Mouse (Mus musculus): ENCODE measurements at regions not wholly inside any gene's neighbourhood (a gene's known extent, or its start where the extent isn't known, plus 50 kb on each side); places are given as distances from the start of the nearest gene placed in this dataset.

DNA sequence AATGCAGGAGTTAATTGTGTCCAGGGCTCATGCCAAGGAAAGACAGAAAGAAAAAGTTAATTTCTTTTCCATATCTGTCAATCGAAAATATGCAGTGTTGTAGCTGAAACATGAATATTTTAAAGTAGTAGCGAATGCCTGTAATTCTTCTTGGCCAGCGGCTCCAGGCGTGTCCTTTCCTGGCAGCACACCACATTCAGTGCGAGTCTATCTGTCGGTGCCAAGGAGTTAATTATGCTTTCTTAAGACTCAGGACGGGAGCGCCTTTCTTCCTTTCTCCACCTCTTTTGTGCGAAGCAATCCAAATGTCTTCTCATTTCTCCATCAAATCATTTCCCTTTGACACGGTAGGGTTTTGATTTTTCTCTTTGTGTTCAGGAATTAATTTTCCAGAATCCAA lies 226.5 kb upstream of the Nrip1 start:
- in situ Hi-C loops (cut with MboI, MseI), result no loop called here

DNA sequence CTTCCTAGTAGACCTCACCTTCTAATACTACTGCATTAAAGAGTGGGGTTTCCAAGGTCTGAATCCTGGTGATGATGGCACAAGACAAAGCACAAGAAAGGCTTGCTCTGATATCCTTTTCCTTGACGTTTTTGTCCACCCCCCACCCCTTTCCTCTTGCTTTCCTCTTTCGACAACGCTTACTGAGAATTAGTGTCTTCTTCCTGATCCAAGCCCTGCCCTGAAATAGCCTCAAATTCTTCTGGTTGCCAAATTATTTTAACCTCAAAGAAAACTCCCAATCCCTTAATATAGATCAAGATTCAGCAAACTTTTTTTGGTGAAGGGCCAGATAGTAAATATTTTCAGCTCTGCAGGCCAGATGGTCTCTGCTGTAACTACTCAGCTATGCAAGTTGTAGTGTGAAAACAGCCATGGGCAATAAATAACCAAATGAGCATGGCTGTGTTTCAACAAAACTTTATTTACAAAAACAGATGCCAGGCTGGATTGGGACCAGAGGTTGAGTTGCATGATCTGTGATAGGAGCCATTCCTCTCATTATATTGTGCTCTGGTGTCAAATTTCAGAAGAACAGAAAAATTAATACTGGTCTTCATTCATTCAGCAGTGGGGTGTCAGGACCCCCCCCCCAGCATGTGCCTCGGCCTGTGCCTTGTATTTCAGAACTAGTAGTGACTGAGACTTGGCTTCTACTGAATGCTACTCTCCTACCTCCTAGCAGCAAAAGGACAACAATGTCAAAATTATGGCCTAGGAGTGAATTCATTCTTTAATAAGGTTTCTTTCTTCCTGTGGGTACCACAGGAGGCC lies 218.5 kb upstream of the Nrip1 start:
- in situ Hi-C loops (cut with MboI, MseI), result no loop called here

DNA sequence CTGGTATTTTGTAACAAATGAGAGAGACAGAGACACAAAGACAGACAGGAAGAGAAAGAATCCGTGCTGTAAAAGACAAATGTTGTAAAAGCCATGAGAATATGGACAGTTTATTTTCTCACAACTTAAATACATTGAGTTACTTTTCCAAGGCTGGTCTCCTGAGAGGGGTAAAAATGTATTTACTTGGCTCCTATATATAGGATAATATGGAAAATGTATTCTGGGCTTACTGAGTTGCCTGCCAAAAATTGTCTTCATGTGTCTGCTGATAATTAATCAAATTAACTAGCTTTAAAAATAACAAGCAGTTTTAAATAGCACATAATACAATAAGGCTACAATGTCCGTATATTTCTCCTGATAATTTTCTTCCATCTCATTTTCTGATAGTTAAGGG lies 216.2 kb upstream of the Nrip1 start:
- in situ Hi-C loops (cut with MboI, MseI), result no loop called here

DNA sequence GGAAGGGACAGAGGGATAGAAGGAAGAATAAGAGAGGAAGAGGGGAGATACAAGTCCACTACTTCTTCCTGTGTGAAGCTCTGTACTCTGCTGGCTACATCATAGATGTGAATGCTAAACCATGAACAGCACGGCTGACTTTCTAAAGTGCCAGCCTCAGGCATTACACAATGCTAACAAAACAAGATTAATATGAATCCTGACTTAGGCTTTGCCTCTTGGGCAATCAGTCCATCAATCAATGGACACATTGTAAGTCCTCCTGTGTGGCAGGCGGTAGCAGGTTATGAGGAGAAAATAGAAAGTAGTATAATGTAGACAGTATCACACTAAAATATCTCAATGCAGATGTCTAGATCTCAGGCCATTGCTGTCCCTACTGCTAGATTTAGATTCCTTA lies 203.6 kb upstream of the Nrip1 start:
- in situ Hi-C loops (cut with MboI, MseI), result no loop called here

- in situ Hi-C loops (cut with MboI, MseI), result no loop called here
Observed at GRCm38 (mm10) chr16:76575281-76575680, 201.7 kb upstream of the Nrip1 start.

DNA sequence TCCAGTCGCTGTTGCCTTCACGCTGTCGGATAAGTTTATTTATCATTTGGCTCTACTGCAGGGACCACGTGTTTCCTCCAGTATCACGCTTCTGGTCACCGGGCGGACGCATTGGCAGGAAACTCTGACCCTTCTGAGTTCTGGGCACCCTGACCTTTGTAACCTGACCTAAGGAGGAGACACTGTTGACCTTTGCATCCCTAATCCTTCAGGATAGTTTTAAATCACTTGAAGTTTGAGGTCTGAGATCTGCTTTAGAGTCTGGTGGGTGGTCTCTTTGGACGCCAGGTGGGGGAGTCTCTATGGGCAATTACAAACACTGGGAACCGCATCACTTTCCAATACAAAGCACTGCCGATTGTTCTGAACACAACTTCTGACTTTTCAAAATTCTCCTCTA lies 192.6 kb upstream of the Nrip1 start:
- in situ Hi-C loops (cut with MboI, MseI), result loop anchor here in 1 of 2 experiments (5.0 to 10.0 kb wide), 2 partner anchors 191 to 591 kb away; no protein-coding TSS in a partner anchor

DNA sequence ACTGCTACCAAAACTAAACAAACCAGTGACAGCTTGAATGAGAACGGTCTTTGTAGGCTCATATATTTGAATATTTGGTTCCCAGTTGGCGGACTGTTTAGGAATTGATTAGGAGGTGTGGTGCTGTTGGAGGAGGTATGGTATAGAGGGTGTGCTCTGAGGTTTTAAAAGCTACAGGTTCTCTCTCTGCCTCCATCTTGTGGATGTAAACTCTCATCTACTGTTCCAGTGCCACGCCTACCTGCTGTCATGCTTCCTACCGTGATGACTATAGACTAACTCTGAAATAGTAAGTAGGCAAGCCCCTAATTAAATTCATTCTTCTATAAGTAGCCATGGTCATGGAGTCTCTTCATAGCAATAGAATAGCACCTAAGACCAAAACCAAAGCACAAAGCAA lies 181.2 kb upstream of the Nrip1 start:
- in situ Hi-C loops (cut with MboI, MseI), result no loop called here

DNA sequence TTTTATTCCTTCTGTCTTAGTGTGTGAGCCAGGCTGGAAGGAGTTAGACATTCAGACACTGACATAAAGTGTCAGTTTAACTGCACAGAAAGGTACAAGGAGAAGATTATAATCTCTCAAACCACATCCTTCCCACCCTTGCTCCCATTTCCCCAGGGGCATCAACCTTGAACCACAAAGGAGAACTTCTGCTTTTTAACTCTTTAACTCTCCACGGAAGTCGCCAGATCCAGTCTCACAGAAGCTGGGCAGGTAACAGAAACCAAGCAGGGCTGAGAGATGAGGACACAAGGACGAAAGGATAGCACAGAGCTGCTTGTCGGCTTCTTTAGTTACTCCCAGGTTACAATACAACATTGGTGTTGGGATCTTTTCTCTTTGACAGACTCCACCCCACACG lies 176.0 kb upstream of the Nrip1 start:
- in situ Hi-C loops (cut with MboI, MseI), result loop anchor here in 1 of 2 experiments (10.0 kb wide), 1 partner anchor 165 kb away; no protein-coding TSS in a partner anchor

- in situ Hi-C loops (cut with MboI, MseI), result loop anchor here in 1 of 2 experiments (10.0 kb wide), 1 partner anchor 162 kb away; no protein-coding TSS in a partner anchor
Observed at GRCm38 (mm10) chr16:76547087-76547486, 173.5 kb upstream of the Nrip1 start.

GRCm38 (mm10) chr16:76546632-76547031 lies 173.0 kb upstream of the Nrip1 start:
- in situ Hi-C loops (cut with MboI, MseI), result loop anchor here in 1 of 2 experiments (10.0 kb wide), 1 partner anchor 162 kb away; no protein-coding TSS in a partner anchor

GRCm38 (mm10) chr16:76545942-76546341 lies 172.3 kb upstream of the Nrip1 start:
- in situ Hi-C loops (cut with MboI, MseI), result loop anchor here in 1 of 2 experiments (10.0 kb wide), 1 partner anchor 161 kb away; no protein-coding TSS in a partner anchor

DNA sequence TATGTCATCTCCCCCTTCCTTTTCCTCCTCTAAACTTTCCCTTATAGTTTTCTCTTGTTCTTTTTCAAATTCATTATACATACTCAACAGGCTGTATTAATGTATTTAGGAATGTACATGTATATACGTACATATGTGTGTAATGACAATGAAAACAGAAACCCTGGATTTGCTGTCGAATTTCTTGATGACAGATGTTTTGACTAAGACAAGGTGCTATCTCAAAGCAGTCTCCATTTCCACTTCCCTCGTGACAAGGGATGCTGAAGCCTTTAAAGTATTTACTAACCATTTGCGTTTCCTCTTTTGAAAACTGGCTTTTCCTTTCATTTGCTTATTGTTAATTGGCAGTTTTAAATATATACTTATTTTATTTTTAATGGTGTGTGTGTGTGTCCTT lies 171.3 kb upstream of the Nrip1 start:
- in situ Hi-C loops (cut with MboI, MseI), result loop anchor here in 1 of 2 experiments (10.0 kb wide), 1 partner anchor 160 kb away; no protein-coding TSS in a partner anchor

DNA sequence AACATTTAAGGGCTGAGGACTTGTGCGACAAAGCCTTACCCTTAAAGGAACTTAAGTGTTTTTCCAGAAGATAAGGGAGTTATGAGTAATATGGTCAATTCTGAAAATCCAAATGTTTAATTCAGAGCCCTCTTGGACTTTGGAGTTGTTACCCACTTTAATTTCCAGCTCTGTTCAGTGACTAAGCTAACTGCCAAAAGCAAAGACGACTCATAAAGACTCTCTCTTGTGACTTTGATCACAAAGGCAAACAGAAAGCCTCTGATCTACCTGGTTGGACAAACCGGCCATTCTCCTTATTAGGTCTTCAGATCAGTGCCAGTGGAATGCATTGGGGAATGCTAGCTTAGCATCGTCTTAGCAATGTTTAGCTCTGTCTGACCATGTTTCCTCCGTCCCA lies 167.3 kb upstream of the Nrip1 start:
- in situ Hi-C loops (cut with MboI, MseI), result loop anchor here in 1 of 2 experiments (10.0 kb wide), 1 partner anchor 156 kb away; no protein-coding TSS in a partner anchor

DNA sequence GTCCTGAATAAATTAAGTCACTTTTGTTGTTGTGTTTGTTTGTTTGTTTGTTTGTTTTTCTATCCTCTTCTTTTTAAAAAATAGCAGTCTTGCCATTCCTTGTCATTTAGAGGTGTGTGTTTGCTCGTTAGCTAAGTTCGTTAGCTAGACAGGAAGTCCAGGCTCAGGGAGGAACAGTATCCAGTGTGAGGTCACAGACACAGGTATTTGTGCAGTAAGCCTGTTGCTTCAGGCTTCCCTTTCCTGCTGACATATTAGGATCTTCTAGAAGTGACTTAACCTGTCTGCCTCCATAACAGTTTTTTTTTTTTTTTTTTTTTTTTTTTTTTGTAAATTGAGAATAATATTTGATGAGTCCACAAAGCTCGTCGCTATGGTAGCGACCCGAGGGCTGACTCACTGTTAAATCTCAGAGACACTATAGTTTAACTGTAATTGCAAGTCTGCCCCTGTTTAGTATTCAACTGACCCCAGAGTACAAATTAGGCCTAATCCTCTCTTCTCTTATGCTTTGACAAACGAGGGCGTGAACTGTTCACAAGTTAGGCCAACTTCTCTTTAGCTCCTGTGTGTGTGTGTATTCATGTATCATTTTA lies 166.8 kb upstream of the Nrip1 start:
- in situ Hi-C loops (cut with MboI, MseI), result loop anchor here in 1 of 2 experiments (10.0 kb wide), 1 partner anchor 156 kb away; no protein-coding TSS in a partner anchor

GRCm38 (mm10) chr16:76539669-76540068 lies 166.0 kb upstream of the Nrip1 start:
- in situ Hi-C loops (cut with MboI, MseI), result loop anchor here in 1 of 2 experiments (10.0 kb wide), 2 partner anchors 155 to 345 kb away; no protein-coding TSS in a partner anchor

DNA sequence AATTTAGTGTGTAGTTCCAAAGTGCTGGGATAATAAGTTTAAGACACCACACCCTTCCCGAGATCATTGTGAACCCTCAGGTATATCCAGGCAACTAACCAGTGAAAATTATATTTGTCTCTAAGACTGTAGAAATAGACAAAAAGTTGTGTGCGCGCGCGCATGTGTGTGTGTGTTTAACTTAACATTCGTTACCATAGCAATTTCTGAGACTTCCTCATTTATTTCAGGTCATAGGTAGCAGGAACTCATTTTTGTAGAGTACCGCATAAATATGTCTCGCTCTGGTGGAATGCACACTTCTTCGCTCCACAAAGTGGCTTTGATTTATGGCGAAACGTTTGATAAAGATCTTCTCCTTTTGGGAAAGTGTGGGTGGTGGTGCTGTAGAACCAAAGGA lies 164.2 kb upstream of the Nrip1 start:
- in situ Hi-C loops (cut with MboI, MseI), result loop anchor here in 1 of 2 experiments (10.0 kb wide), 1 partner anchor 343 kb away; no protein-coding TSS in a partner anchor

DNA sequence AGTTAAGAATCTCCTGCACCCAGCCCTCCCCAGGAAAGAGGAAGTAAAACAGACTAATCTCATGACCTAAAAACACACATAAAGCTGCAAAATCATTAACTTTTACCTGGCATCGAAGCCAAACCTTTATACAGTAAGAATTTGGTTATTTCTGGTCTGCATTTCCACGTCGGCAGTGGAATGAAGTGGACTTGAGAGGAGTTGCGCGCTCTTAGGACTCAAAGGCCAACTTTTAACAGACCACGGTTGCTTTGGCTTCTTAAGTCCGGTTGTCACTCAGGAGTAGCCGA lies 159.2 kb upstream of the Nrip1 start:
- in situ Hi-C loops (cut with MboI, MseI), result loop anchor here in 1 of 2 experiments (5.0 to 10.0 kb wide), 2 partner anchors 81 to 338 kb away; no protein-coding TSS in a partner anchor

DNA sequence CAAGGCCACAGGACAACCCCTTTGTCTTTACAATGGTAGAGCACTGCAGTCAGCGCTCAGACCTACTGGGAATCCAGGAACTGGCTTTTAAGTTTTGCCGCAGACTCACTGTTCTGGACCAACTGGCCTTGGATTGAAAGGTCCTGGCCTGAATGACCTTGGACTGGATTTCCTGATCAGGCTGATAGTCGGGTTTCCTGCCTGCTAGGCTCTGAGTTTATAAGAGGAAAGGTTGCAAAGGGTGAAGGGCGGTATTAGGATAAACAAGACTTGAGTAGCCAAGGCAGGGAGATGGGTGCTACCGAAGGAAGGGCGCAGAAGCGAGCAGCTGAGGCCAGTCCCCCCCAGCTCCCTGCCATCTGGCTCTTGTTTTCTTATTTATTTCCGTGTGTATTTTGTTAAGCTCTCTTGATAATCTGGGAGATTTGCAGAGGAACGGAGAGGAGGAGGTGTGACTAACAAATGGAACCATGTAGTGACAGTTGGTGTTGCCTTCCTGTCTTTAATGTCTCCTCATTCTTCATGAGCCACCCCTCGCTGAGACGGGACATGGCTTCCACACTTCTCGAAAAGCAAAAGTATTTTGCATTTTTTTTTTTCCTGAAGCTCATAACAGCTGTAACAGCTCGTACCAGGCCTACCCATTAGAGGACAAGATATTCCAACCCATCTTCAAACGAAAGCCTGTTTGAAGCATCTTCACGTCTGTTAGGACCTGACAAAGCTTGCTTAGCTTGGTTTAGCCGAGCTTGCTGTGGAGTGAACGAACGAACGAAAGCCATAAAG lies 158.7 kb upstream of the Nrip1 start:
- in situ Hi-C loops (cut with MboI, MseI), result loop anchor here in 1 of 2 experiments (5.0 to 10.0 kb wide), 2 partner anchors 80 to 338 kb away; no protein-coding TSS in a partner anchor

DNA sequence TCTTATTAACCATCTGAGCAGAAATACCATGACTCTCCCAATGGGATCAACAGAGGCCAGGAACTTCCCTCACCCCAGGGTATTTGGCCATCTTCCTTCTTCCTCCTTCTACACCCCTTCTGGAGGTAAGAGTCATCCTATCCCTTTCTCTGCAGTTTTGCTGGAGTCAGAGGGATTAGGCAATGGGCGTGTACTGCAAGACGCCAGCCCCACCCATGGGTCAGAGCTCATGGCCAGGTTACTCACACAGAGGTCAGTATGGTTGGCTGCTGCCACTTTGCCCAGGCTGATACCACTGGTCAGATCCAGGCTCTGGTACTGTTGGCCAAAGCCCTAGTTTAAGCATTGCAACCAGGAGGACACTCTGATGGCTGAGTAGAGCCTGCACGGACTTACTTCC lies 157.3 kb upstream of the Nrip1 start:
- in situ Hi-C loops (cut with MboI, MseI), result loop anchor here in 1 of 2 experiments (5.0 to 10.0 kb wide), 2 partner anchors 79 to 336 kb away; no protein-coding TSS in a partner anchor

DNA sequence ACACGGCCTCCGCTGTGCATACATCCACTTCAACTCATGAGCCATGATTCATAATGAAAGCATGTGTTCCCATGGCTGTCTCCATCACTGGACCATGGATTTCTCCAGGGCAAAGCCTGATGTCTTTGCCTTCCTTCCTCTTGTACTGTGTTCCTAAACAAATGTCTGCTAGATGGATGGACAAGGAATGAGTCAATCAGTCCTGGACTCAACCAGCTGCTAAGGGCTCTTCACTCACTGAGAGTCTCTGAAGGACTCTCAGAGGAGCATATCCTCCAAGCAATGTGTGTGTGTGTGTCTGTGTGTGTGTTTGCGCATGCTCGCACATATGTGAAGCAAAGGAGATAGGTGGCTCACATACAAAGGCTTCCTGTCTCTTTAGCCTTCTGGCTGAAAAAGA lies 156.0 kb upstream of the Nrip1 start:
- in situ Hi-C loops (cut with MboI, MseI), result loop anchor here in 1 of 2 experiments (5.0 to 10.0 kb wide), 2 partner anchors 77 to 335 kb away; no protein-coding TSS in a partner anchor
